Mouse (Mus musculus) stomach, postnatal 0 days (tissue): Measurements from ENCODE around the gene Eya4. TPM values are rescaled to one million over a fixed set of nuclear protein-coding genes. Genes with fewer than 3 reads are reported as not detected.

Experiments used
- ATAC-seq: fragments of 200-750 bp; cut with Nextera tagmentation; 2 replicates; pipeline ENCODE4 v1.8.0; 2017; ENCODE audit not compliant: low FRiP score, low TSS enrichment
- DNase-seq: peaks from one replicate; pipeline ENCODE4 v3.0.0-alpha.2; 2016; ENCODE audit warnings: low spot score
- H3K27ac ChIP-seq: fragments of 300-500 bp; sonication (generic); replicated peaks from 2 replicates; pipeline ENCODE4 v1.5.1; 2014; ENCODE audit warnings: mild to moderate bottlenecking, control low read depth
- H3K27me3 ChIP-seq: fragments of 300-500 bp; sonication (generic); 2 replicates; pipeline ENCODE4 v1.6.1; 2014; ENCODE audit warnings: low read length; ENCODE audit not compliant: control insufficient read depth, insufficient read depth
- H3K36me3 ChIP-seq: fragments of 300-500 bp; sonication (generic); 2 replicates; pipeline ENCODE4 v1.6.1; 2014; ENCODE audit warnings: low read length, mixed read lengths; ENCODE audit not compliant: control insufficient read depth, insufficient read depth
- H3K4me1 ChIP-seq: fragments of 300-500 bp; sonication (generic); replicated peaks from 2 replicates; pipeline ENCODE4 v1.6.1; 2014; ENCODE audit warnings: antibody characterized with exemption; ENCODE audit not compliant: control insufficient read depth, insufficient read depth
- H3K4me2 ChIP-seq: fragments of 300-500 bp; sonication (generic); replicated peaks from 2 replicates; pipeline ENCODE4 v1.6.1; 2014; ENCODE audit warnings: low read depth, mild to moderate bottlenecking, control low read depth, moderate library complexity
- H3K4me3 ChIP-seq: fragments of 300-500 bp; sonication (generic); 2 replicates; pipeline ENCODE4 v1.5.1; 2014; ENCODE audit warnings: low read depth, low read length, control low read depth
- H3K9ac ChIP-seq: fragments of 300-500 bp; sonication (generic); 2 replicates; pipeline ENCODE4 v1.6.1; 2014; ENCODE audit warnings: mild to moderate bottlenecking, low read length, control low read depth, mixed read lengths
- H3K9me3 ChIP-seq: fragments of 300-500 bp; sonication (generic); 2 replicates; pipeline ENCODE4 v1.6.1; 2016; ENCODE audit warnings: low read length; ENCODE audit not compliant: control insufficient read depth
- CTCF ChIP-seq: IDR thresholded peaks from 2 replicates; pipeline ENCODE4 v1.5.1; 2016; ENCODE audit warnings: antibody characterized with exemption, low read depth, mild to moderate bottlenecking, moderate library complexity
- EP300 ChIP-seq: optimal IDR thresholded peaks from 2 replicates; pipeline ENCODE3; 2016; ENCODE audit warnings: antibody characterized with exemption
- WGBS: fragments of 180-500 bp; shearing (Covaris S2); extraction: QIAGEN DNeasy Blood & Tissue Kit; methylation state at CpG from one replicate; pipeline ENCODE4 v1.1.7; 2014; 5-methylcytosine and 5-hydroxymethylcytosine counted together
- polyA plus RNA-seq: library from polyadenylated mRNA; unstranded; fragments of >200 nt; fragmentation: Nextera tagmentation; extraction: Ambion mirVana; gene quantifications from 2 replicates; pipeline ENCODE4 v1.2.1, GENCODE M21; 2015

Gene Eya4
- polyA plus RNA-seq, 1 experiment from 2014 or later, result 0.33 TPM

GRCm38 (mm10) chr10:23081548-23081828 is 269.1 kb downstream of the Eya4 start:
- ATAC-seq (no peak), DNase-seq (no peak)
- 25% methylated on average over 4 of the region's 4 CpGs for WGBS
- Histone ChIP-seq H3K4me1 (no peaks in the 10 kb centered on the region), H3K27me3 (no peaks in the 10 kb centered on the region), H3K36me3 (no peaks in the 10 kb centered on the region), H3K27ac (no peak overlapping the region), H3K4me2 (no peak overlapping the region), H3K4me3 (no peak overlapping the region), H3K9me3 (no peaks in the 10 kb centered on the region), H3K9ac (no peak overlapping the region)
- TF ChIP-seq EP300 (no peak), CTCF (no peak)

GRCm38 (mm10) chr10:23080749-23081547 is 269.6 kb downstream of the Eya4 start:
- ATAC-seq, result peak; percentile 68
- H3K4me3 ChIP-seq, result no peak overlapping the region
- no peak overlapping the region for H3K27ac ChIP-seq
- TF ChIP-seq CTCF (peak; percentile 98), EP300 (no peak)
- no peak overlapping the region for H3K9ac ChIP-seq
- peak overlapping the region; percentile 21; the same call in 1 of the 2 replicates for H3K4me2 ChIP-seq
- DNase-seq, result peak; percentile 84
- no peaks in the 10 kb centered on the region for H3K36me3 ChIP-seq
- no peaks in the 10 kb centered on the region for H3K27me3 ChIP-seq
- H3K9me3 ChIP-seq, result no peaks in the 10 kb centered on the region
- WGBS, result 34% methylated on average over 24 of the region's 24 CpGs
- H3K4me1 ChIP-seq, result no peaks in the 10 kb centered on the region

- no peak for TF ChIP-seq EP300
- ATAC-seq (peak; percentile 67; the same call in 1 of the 2 replicates), DNase-seq (peak; percentile 26)
- no peaks in the 10 kb centered on the region for H3K9me3 ChIP-seq
- peak overlapping the region; percentile 49 for H3K4me2 ChIP-seq
- 34% methylated on average over 21 of the region's 21 CpGs for WGBS
- H3K4me1 ChIP-seq, result no peaks in the 10 kb centered on the region
- peak overlapping the region; percentile 80 for H3K27ac ChIP-seq
- no peaks in the 10 kb centered on the region for H3K36me3 ChIP-seq
- H3K27me3 ChIP-seq, result no peaks in the 10 kb centered on the region
- H3K4me3 ChIP-seq, result peak overlapping the region; percentile 33
- H3K9ac ChIP-seq, result peak overlapping the region; percentile 52; the same call in 1 of the 2 replicates
Measured at GRCm38 (mm10) chr10:23076691-23077385, 273.7 kb downstream of the Eya4 start.

GRCm38 (mm10) chr10:23073431-23073830 is 277.2 kb downstream of the Eya4 start:
- Histone ChIP-seq H3K9ac (no peak overlapping the region), H3K4me2 (no peak overlapping the region), H3K36me3 (no peaks in the 10 kb centered on the region), H3K9me3 (no peaks in the 10 kb centered on the region), H3K4me1 (no peaks in the 10 kb centered on the region), H3K27ac (no peak overlapping the region), H3K27me3 (no peaks in the 10 kb centered on the region), H3K4me3 (no peak overlapping the region)
- DNase-seq (no peak), ATAC-seq (no peak)
- TF ChIP-seq CTCF (no peak), EP300 (no peak)
- WGBS, result 70% methylated on average over 2 of the region's 2 CpGs

- ATAC-seq, result no peak; the same call in 1 of the 2 replicates
- H3K27me3 ChIP-seq, result no peaks in the 10 kb centered on the region
- DNase-seq, result no peak
- H3K9me3 ChIP-seq, result no peaks in the 10 kb centered on the region
- H3K4me2 ChIP-seq, result no peak overlapping the region; the same call in 1 of the 2 replicates
- no peaks in the 10 kb centered on the region for H3K36me3 ChIP-seq
- H3K27ac ChIP-seq, result no peak overlapping the region
- H3K4me3 ChIP-seq, result no peak overlapping the region
- 40% methylated on average over 6 of the region's 6 CpGs for WGBS
- no peak overlapping the region for H3K9ac ChIP-seq
- TF ChIP-seq CTCF (no peak), EP300 (no peak)
- H3K4me1 ChIP-seq, result 0 out of 2 replicates have a peak, but pooled peaks cover 2% of the 10 kb centered on the region
Measured at GRCm38 (mm10) chr10:23063637-23064036, 286.9 kb downstream of the Eya4 start.

GRCm38 (mm10) chr10:23062719-23063118 is 287.9 kb downstream of the Eya4 start:
- TF ChIP-seq CTCF (no peak), EP300 (no peak)
- H3K27me3 ChIP-seq, result no peaks in the 10 kb centered on the region
- no peaks in the 10 kb centered on the region for H3K9me3 ChIP-seq
- ATAC-seq (no peak), DNase-seq (no peak)
- no peak overlapping the region for H3K9ac ChIP-seq
- H3K4me3 ChIP-seq, result no peak overlapping the region
- no peak overlapping the region for H3K4me2 ChIP-seq
- H3K4me1 ChIP-seq, result 0 out of 2 replicates have a peak, but pooled peaks cover 2% of the 10 kb centered on the region
- WGBS, result 73% methylated on average over 5 of the region's 5 CpGs
- H3K27ac ChIP-seq, result no peak overlapping the region; the same call in 1 of the 2 replicates
- H3K36me3 ChIP-seq, result no peaks in the 10 kb centered on the region
